Mouse (Mus musculus): ENCODE data around the gene Ebpl. TPM values are rescaled to one million over a fixed set of nuclear protein-coding genes. Genes with fewer than 3 reads are reported as not detected.
A peak's percentile ranks its signal among the peaks of the same experiment; 100 is the strongest.

Gene Ebpl
- polyA plus RNA-seq, 1 experiment from 2014 or later = 10.6 TPM

- Histone ChIP-seq H3K27ac (no peak overlapping the region), H3K4me1 (no peaks in the 10 kb centered on the region), H3K9me3 (replicated peaks) (0 out of 2 replicates have a peak, but pooled peaks cover 4% of the 10 kb centered on the region), H3K27me3 (no peaks in the 10 kb centered on the region), H3K4me3 (replicated peaks) (no peak overlapping the region), H3K36me3 (no peaks in the 10 kb centered on the region), H3K9ac (no peak overlapping the region), H3K4me2 (no peak overlapping the region)
- no peak for ATAC-seq (replicated peaks; ENCODE audit: low FRiP score)
- 81% methylated on average over 4 of the region's 4 CpGs for whole genome bisulfite sequencing
Measured at GRCm38 (mm10) chr14:61321200-61321599, 39.0 kb downstream of the Ebpl start.

GRCm38 (mm10) chr14:61320765-61321164 lies 39.5 kb downstream of the Ebpl start:
- WGBS = 96% methylated on average over 1 of the region's 1 CpGs
- H3K27ac ChIP-seq = no peak overlapping the region
- no peak overlapping the region for H3K9ac ChIP-seq
- H3K4me2 ChIP-seq = no peak overlapping the region
- H3K36me3 ChIP-seq = no peaks in the 10 kb centered on the region
- no peaks in the 10 kb centered on the region for H3K27me3 ChIP-seq
- H3K9me3 ChIP-seq (replicated peaks) = 0 out of 2 replicates have a peak, but pooled peaks cover 4% of the 10 kb centered on the region
- ATAC-seq (replicated peaks; ENCODE audit: low FRiP score) = no peak
- H3K4me3 ChIP-seq (replicated peaks) = no peak overlapping the region
- H3K4me1 ChIP-seq = no peaks in the 10 kb centered on the region

- H3K4me2 ChIP-seq = no peak overlapping the region
- H3K9ac ChIP-seq = no peak overlapping the region
- no peaks in the 10 kb centered on the region for H3K9me3 ChIP-seq (replicated peaks)
- no peaks in the 10 kb centered on the region for H3K36me3 ChIP-seq
- H3K4me3 ChIP-seq (replicated peaks) = no peak overlapping the region
- 27% methylated on average over 4 of the region's 4 CpGs for WGBS
- no peaks in the 10 kb centered on the region for H3K4me1 ChIP-seq
- H3K27me3 ChIP-seq = no peaks in the 10 kb centered on the region
- peak; percentile 25; the same call in 1 of the 2 replicates for ATAC-seq (replicated peaks; ENCODE audit: low FRiP score)
- no peak overlapping the region for H3K27ac ChIP-seq
Measured at GRCm38 (mm10) chr14:61316861-61317260, 43.4 kb downstream of the Ebpl start.

GRCm38 (mm10) chr14:61310963-61311362 lies 49.3 kb downstream of the Ebpl start:
- peak overlapping the region; percentile 3; the same call in 1 of the 2 replicates for H3K4me2 ChIP-seq
- 61% methylated on average over 12 of the region's 12 CpGs for WGBS
- H3K27ac ChIP-seq = no peak overlapping the region
- H3K9me3 ChIP-seq (replicated peaks) = no peaks in the 10 kb centered on the region
- peaks cover 18% of the 10 kb centered on the region for H3K4me1 ChIP-seq
- no peak overlapping the region for H3K4me3 ChIP-seq (replicated peaks)
- no peak overlapping the region for H3K9ac ChIP-seq
- no peaks in the 10 kb centered on the region for H3K27me3 ChIP-seq
- no peaks in the 10 kb centered on the region for H3K36me3 ChIP-seq
- no peak for ATAC-seq (replicated peaks; ENCODE audit: low FRiP score)

GRCm38 (mm10) chr14:61310036-61310772 lies 50.0 kb downstream of the Ebpl start:
- H3K27ac ChIP-seq = peak overlapping the region; percentile 27; the same call in 1 of the 2 replicates
- peaks cover 18% of the 10 kb centered on the region for H3K4me1 ChIP-seq
- no peak overlapping the region for H3K9ac ChIP-seq
- WGBS = 48% methylated on average over 7 of the region's 7 CpGs
- H3K27me3 ChIP-seq = no peaks in the 10 kb centered on the region
- no peak for ATAC-seq (replicated peaks; ENCODE audit: low FRiP score)
- H3K4me3 ChIP-seq (replicated peaks) = no peak overlapping the region
- no peak overlapping the region for H3K4me2 ChIP-seq
- no peaks in the 10 kb centered on the region for H3K36me3 ChIP-seq
- H3K9me3 ChIP-seq (replicated peaks) = no peaks in the 10 kb centered on the region

- Histone ChIP-seq H3K27ac (peak within 1 kb of the TSS; percentile 27; the same call in 1 of the 2 replicates), H3K4me3 (replicated peaks) (no peak within 1 kb of the TSS), H3K9me3 (replicated peaks) (no peaks in the 10 kb centered on the region), H3K36me3 (no peaks in the 10 kb centered on the region), H3K9ac (no peak within 1 kb of the TSS), H3K4me1 (peaks cover 18% of the 10 kb centered on the region), H3K27me3 (no peaks in the 10 kb centered on the region), H3K4me2 (no peak within 1 kb of the TSS)
- ATAC-seq (replicated peaks; ENCODE audit: low FRiP score) = no peak
- 54% methylated on average over 6 of the region's 6 CpGs for WGBS
Measured at GRCm38 (mm10) chr14:61309593-61309992, 50.6 kb downstream of the Ebpl start, which contains the start of gene Arl11. TSS of gene Arl11 (plus strand) at chr14:61309753.

- Histone ChIP-seq H3K9ac (no peak overlapping the region), H3K4me2 (no peak overlapping the region), H3K4me3 (replicated peaks) (no peak overlapping the region), H3K4me1 (no peaks in the 10 kb centered on the region), H3K9me3 (replicated peaks) (no peaks in the 10 kb centered on the region), H3K36me3 (no peaks in the 10 kb centered on the region), H3K27me3 (no peaks in the 10 kb centered on the region), H3K27ac (no peak overlapping the region)
- ATAC-seq (replicated peaks; ENCODE audit: low FRiP score) = no peak
- WGBS = 70% methylated on average over 4 of the region's 4 CpGs
Measured at GRCm38 (mm10) chr14:61303969-61304609, 56.1 kb downstream of the Ebpl start.

- H3K36me3 ChIP-seq = no peaks in the 10 kb centered on the region
- no peak for ATAC-seq (replicated peaks; ENCODE audit: low FRiP score)
- no peak overlapping the region for H3K27ac ChIP-seq
- 77% methylated on average over 2 of the region's 2 CpGs for WGBS
- no peak overlapping the region for H3K4me3 ChIP-seq (replicated peaks)
- no peak overlapping the region for H3K9ac ChIP-seq
- H3K4me1 ChIP-seq = no peaks in the 10 kb centered on the region
- no peaks in the 10 kb centered on the region for H3K9me3 ChIP-seq (replicated peaks)
- H3K4me2 ChIP-seq = no peak overlapping the region
- no peaks in the 10 kb centered on the region for H3K27me3 ChIP-seq
Measured at GRCm38 (mm10) chr14:61302428-61302827, 57.8 kb downstream of the Ebpl start.

- no peaks in the 10 kb centered on the region for H3K4me1 ChIP-seq
- no peaks in the 10 kb centered on the region for H3K9me3 ChIP-seq (replicated peaks)
- H3K4me2 ChIP-seq = no peak overlapping the region
- no peaks in the 10 kb centered on the region for H3K27me3 ChIP-seq
- 69% methylated on average over 2 of the region's 2 CpGs for WGBS
- H3K27ac ChIP-seq = no peak overlapping the region
- H3K4me3 ChIP-seq (replicated peaks) = no peak overlapping the region
- H3K36me3 ChIP-seq = no peaks in the 10 kb centered on the region
- ATAC-seq (replicated peaks; ENCODE audit: low FRiP score) = no peak
- H3K9ac ChIP-seq = no peak overlapping the region
Measured at GRCm38 (mm10) chr14:61301323-61301722, 58.9 kb downstream of the Ebpl start.

- Histone ChIP-seq H3K27me3 (no peaks in the 10 kb centered on the region), H3K4me3 (replicated peaks) (no peak overlapping the region), H3K9me3 (replicated peaks) (no peaks in the 10 kb centered on the region), H3K36me3 (no peaks in the 10 kb centered on the region), H3K4me2 (no peak overlapping the region), H3K27ac (no peak overlapping the region), H3K4me1 (no peaks in the 10 kb centered on the region), H3K9ac (no peak overlapping the region)
- 88% methylated on average over 6 of the region's 6 CpGs for WGBS
- no peak for ATAC-seq (replicated peaks; ENCODE audit: low FRiP score)
Measured at GRCm38 (mm10) chr14:61299810-61300209, 60.4 kb downstream of the Ebpl start.

- peak overlapping the region; percentile 35; the same call in 1 of the 2 replicates for H3K4me2 ChIP-seq
- no peak for ATAC-seq (replicated peaks; ENCODE audit: low FRiP score)
- H3K4me1 ChIP-seq = no peaks in the 10 kb centered on the region
- no peak overlapping the region for H3K27ac ChIP-seq
- no peak overlapping the region for H3K4me3 ChIP-seq (replicated peaks)
- WGBS = 20% methylated on average over 6 of the region's 6 CpGs
- no peaks in the 10 kb centered on the region for H3K9me3 ChIP-seq (replicated peaks)
- H3K9ac ChIP-seq = no peak overlapping the region
- H3K27me3 ChIP-seq = no peaks in the 10 kb centered on the region
- H3K36me3 ChIP-seq = no peaks in the 10 kb centered on the region
Measured at GRCm38 (mm10) chr14:61294738-61295079, 65.5 kb downstream of the Ebpl start.

- ATAC-seq (replicated peaks; ENCODE audit: low FRiP score) = no peak
- Histone ChIP-seq H3K4me3 (replicated peaks) (no peak overlapping the region), H3K4me1 (no peaks in the 10 kb centered on the region), H3K9me3 (replicated peaks) (no peaks in the 10 kb centered on the region), H3K27ac (no peak overlapping the region), H3K4me2 (peak overlapping the region; percentile 35; the same call in 1 of the 2 replicates), H3K36me3 (no peaks in the 10 kb centered on the region), H3K9ac (no peak overlapping the region), H3K27me3 (no peaks in the 10 kb centered on the region)
- 48% methylated on average over 16 of the region's 16 CpGs for WGBS
Measured at GRCm38 (mm10) chr14:61293884-61294737, 66.1 kb downstream of the Ebpl start.
